Mouse (Mus musculus) C2C12 (cell line): ENCODE results near the gene Crbn. TPM values are rescaled to one million over a fixed set of nuclear protein-coding genes. Genes with fewer than 3 reads are reported as not detected.

Source experiments
- H3K27me3 ChIP-seq: one replicate; pipeline ENCODE4 v1.6.1; 2011; ENCODE audit not compliant: control insufficient read depth, insufficient read depth, insufficient read length
- H3K36me3 ChIP-seq: one replicate; pipeline ENCODE4 v1.6.1; 2011; ENCODE audit not compliant: control insufficient read depth, insufficient read depth
- H3K4me3 ChIP-seq: one replicate; pipeline ENCODE4 v1.5.1; 2011; ENCODE audit warnings: mild to moderate bottlenecking, control low read depth; ENCODE audit not compliant: poor library complexity, insufficient read depth, severe bottlenecking
- H3K79me2 ChIP-seq: one replicate; pipeline ENCODE4 v1.6.1; 2011; ENCODE audit not compliant: control insufficient read depth, insufficient read depth
- H3K79me3 ChIP-seq: one replicate; pipeline ENCODE4 v1.6.1; 2011; ENCODE audit warnings: low read depth, control low read depth
- H3ac ChIP-seq: one replicate; pipeline ENCODE3; 2011; ENCODE audit warnings: low read depth; ENCODE audit not compliant: control insufficient read depth, insufficient read length
- CEBPB ChIP-seq: IDR thresholded peaks from one replicate; pipeline ENCODE4 v1.6.1; 2011; ENCODE audit warnings: low read depth, mild to moderate bottlenecking, control low read depth, moderate library complexity
- CTCF ChIP-seq: IDR thresholded peaks from one replicate; pipeline ENCODE4 v1.5.1; 2011; ENCODE audit not compliant: control insufficient read depth, insufficient read depth, insufficient read length
- FOSL1 ChIP-seq: IDR thresholded peaks from one replicate; pipeline ENCODE4 v1.8.0; 2011; ENCODE audit warnings: mild to moderate bottlenecking, low read length; ENCODE audit not compliant: poor library complexity, insufficient read depth, severe bottlenecking
- MAX ChIP-seq: IDR thresholded peaks from one replicate; pipeline ENCODE4 v1.6.1; 2011; ENCODE audit warnings: mild to moderate bottlenecking, control low read depth
- MYOD1 ChIP-seq: IDR thresholded peaks from one replicate; pipeline ENCODE4 v1.6.1; 2011; ENCODE audit warnings: low read depth; ENCODE audit not compliant: control insufficient read depth, insufficient read length
- MYOG ChIP-seq: IDR thresholded peaks from one replicate; pipeline ENCODE4 v1.6.1; 2011; ENCODE audit not compliant: control insufficient read depth, insufficient read length; ENCODE audit errors: extremely low read depth
- USF1 ChIP-seq: IDR thresholded peaks from one replicate; pipeline ENCODE4 v1.6.1; 2011; ENCODE audit warnings: low read depth, mild to moderate bottlenecking, control low read depth, moderate library complexity
- polyA plus RNA-seq: library from polyadenylated mRNA; unstranded; fragments of >200 nt; fragmentation: generic; extraction: Trizol; gene quantifications from one replicate; pipeline ENCODE4 v1.2.1, GENCODE M21; 2012; ENCODE audit warnings: missing spikeins

Gene Crbn
- polyA plus RNA-seq, 1 experiment = 7.9 TPM

- H3K36me3 ChIP-seq = peaks cover 31% of the 10 kb centered on the region
- TF ChIP-seq CTCF (no peak), USF1 (no peak), MYOD1 (no peak), CEBPB (no peak), FOSL1 (no peak), MAX (no peak)
- H3ac ChIP-seq = no peak overlapping the region
These were observed 12.7 kb downstream of the Crbn start for GRCm38 (mm10) chr6:106787138-106787537.

GRCm38 (mm10) chr6:106770046-106770445 is 29.8 kb downstream of the Crbn start:
- TF ChIP-seq CTCF (no peak), MYOD1 (no peak), FOSL1 (no peak), USF1 (no peak), MAX (no peak), CEBPB (no peak), MYOG (no peak)
- Histone ChIP-seq H3ac (peak overlapping the region; percentile 81), H3K36me3 (peaks cover 41% of the 10 kb centered on the region), H3K27me3 (no peaks in the 10 kb centered on the region), H3K4me3 (peak overlapping the region; percentile 85), H3K79me3 (peaks cover 27% of the 10 kb centered on the region), H3K79me2 (peaks cover 35% of the 10 kb centered on the region)

More at GRCm38 (mm10) chr6:106787138-106787537, 12.7 kb downstream of the Crbn start:
- Histone ChIP-seq H3K27me3 (no peaks in the 10 kb centered on the region), H3K79me3 (peaks cover 2% of the 10 kb centered on the region), H3K4me3 (no peak overlapping the region), H3K79me2 (no peaks in the 10 kb centered on the region)

- TF ChIP-seq MYOD1 (no peak), MAX (no peak), CTCF (no peak), MYOG (no peak), FOSL1 (no peak), USF1 (no peak), CEBPB (no peak)
- Histone ChIP-seq H3K4me3 (peak overlapping the region; percentile 85), H3K36me3 (peaks cover 36% of the 10 kb centered on the region), H3K79me2 (peaks cover 35% of the 10 kb centered on the region), H3ac (peak overlapping the region; percentile 81), H3K27me3 (no peaks in the 10 kb centered on the region), H3K79me3 (peaks cover 27% of the 10 kb centered on the region)
These were observed 30.5 kb downstream of the Crbn start for GRCm38 (mm10) chr6:106769290-106769866.

- peaks cover 27% of the 10 kb centered on the region for H3K79me3 ChIP-seq
- peak within 1 kb of the TSS; percentile 85 for H3K4me3 ChIP-seq
- H3K79me2 ChIP-seq = peaks cover 35% of the 10 kb centered on the region
- peak within 1 kb of the TSS; percentile 81 for H3ac ChIP-seq
- H3K27me3 ChIP-seq = no peaks in the 10 kb centered on the region
- H3K36me3 ChIP-seq = peaks cover 30% of the 10 kb centered on the region
- TF ChIP-seq CEBPB (no peak), USF1 (no peak), MAX (peak; percentile 90)
These were observed 31.1 kb downstream of the Crbn start, which contains the start of gene Trnt1 for GRCm38 (mm10) chr6:106768640-106769289. Trnt1 (plus strand) TSS chr6:106769120.

- H3K27me3 ChIP-seq = no peaks in the 10 kb centered on the region
- no peak overlapping the region for H3K4me3 ChIP-seq
- TF ChIP-seq CEBPB (no peak), FOSL1 (no peak), MYOG (no peak), CTCF (no peak), USF1 (no peak)
- H3K36me3 ChIP-seq = peaks cover 11% of the 10 kb centered on the region
- H3K79me2 ChIP-seq = peaks cover 28% of the 10 kb centered on the region
- no peak overlapping the region for H3ac ChIP-seq
- peaks cover 20% of the 10 kb centered on the region for H3K79me3 ChIP-seq
These were observed 33.1 kb downstream of the Crbn start for GRCm38 (mm10) chr6:106766774-106767173.

GRCm38 (mm10) chr6:106765892-106766291 is 34.0 kb downstream of the Crbn start:
- TF ChIP-seq FOSL1 (no peak), MAX (no peak), CTCF (no peak), CEBPB (no peak), USF1 (no peak)
- Histone ChIP-seq H3K79me3 (peaks cover 14% of the 10 kb centered on the region), H3K4me3 (no peak overlapping the region), H3ac (no peak overlapping the region), H3K79me2 (peaks cover 19% of the 10 kb centered on the region), H3K27me3 (no peaks in the 10 kb centered on the region), H3K36me3 (peaks cover 3% of the 10 kb centered on the region)
